Mouse (Mus musculus) liver, embryonic 13.5 days (tissue): ENCODE data around the gene Taar8c. TPM values are rescaled to one million over a fixed set of nuclear protein-coding genes. Genes with fewer than 3 reads are reported as not detected.
"Not testable (repeated sequence)": the region's sequence is repeated elsewhere in the genome, so short reads cannot be mapped to it uniquely, and the experiment has no call there.

ENCODE experiments used
- ATAC-seq: fragments of 200-750 bp; cut with Nextera tagmentation; 2 replicates; pipeline ENCODE4 v1.8.0; 2017; ENCODE audit warnings: low read depth, mild to moderate bottlenecking, moderate number of reproducible peaks, moderate library complexity
- DNase-seq: peaks from one replicate; pipeline ENCODE4 v3.0.0; 2022
- H3K27ac ChIP-seq: fragments of 300-500 bp; sonication (generic); 2 replicates; pipeline ENCODE4 v1.5.1; 2015; ENCODE audit warnings: moderate library complexity, mild to moderate bottlenecking, inconsistent platforms
- H3K27me3 ChIP-seq: fragments of 300-500 bp; sonication (generic); 2 replicates; pipeline ENCODE4 v1.6.1; 2015; ENCODE audit warnings: mild to moderate bottlenecking, inconsistent platforms
- H3K36me3 ChIP-seq: fragments of 300-500 bp; sonication (generic); 2 replicates; pipeline ENCODE4 v1.6.1; 2015; ENCODE audit warnings: mild to moderate bottlenecking, inconsistent platforms
- H3K4me1 ChIP-seq: fragments of 300-500 bp; sonication (generic); replicated peaks from 2 replicates; pipeline ENCODE4 v1.6.1; 2015; ENCODE audit warnings: inconsistent platforms
- H3K4me2 ChIP-seq: fragments of 300-500 bp; sonication (generic); 2 replicates; pipeline ENCODE4 v1.6.1; 2015; ENCODE audit warnings: inconsistent platforms, mild to moderate bottlenecking, moderate library complexity
- H3K4me3 ChIP-seq: fragments of 300-500 bp; sonication (generic); replicated peaks from 2 replicates; pipeline ENCODE4 v1.5.1; 2015; ENCODE audit warnings: mild to moderate bottlenecking, inconsistent platforms
- H3K9ac ChIP-seq: fragments of 300-500 bp; sonication (generic); 2 replicates; pipeline ENCODE4 v1.6.1; 2015; ENCODE audit warnings: mild to moderate bottlenecking, inconsistent platforms
- H3K9me3 ChIP-seq: fragments of 300-500 bp; sonication (generic); replicated peaks from 2 replicates; pipeline ENCODE4 v1.6.1; 2016; ENCODE audit warnings: inconsistent platforms
- WGBS: fragments of 180-500 bp; shearing (Covaris S2); methylation state at CpG from one replicate; pipeline ENCODE4 v1.1.7; 2015; ENCODE audit not compliant: insufficient replicate concordance; 5-methylcytosine and 5-hydroxymethylcytosine counted together
- polyA plus RNA-seq: library from polyadenylated mRNA; unstranded; fragments of >200 nt; fragmentation: Nextera tagmentation; extraction: Ambion mirVana; gene quantifications from 2 replicates; pipeline ENCODE4 v1.2.1, GENCODE M21; 2015

Gene Taar8c
- not detected in 2 replicates for polyA plus RNA-seq

DNA sequence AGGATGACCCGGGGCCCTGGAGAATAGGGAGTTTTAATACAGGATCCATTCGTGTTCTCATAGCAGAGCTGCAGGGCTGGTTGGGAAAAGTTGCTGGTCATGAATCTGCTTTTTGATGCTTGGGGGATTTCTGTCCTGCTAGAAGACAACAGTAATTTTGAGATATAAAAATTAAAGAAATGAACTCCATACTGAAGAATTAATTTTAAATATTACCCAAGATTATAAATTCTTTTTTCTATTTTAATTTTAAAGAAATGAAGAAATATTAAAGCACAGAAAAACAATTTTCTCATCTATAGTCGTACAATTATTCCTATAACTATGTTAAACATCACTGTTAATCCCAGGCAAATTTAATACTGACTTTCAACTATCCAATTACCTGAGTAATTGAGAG lies at the start of gene Taar8c:
Gene Taar8c (minus strand): TSS at position 101 of the 400 bp plus-strand sequence.
- H3K36me3 ChIP-seq, H3K27me3 ChIP-seq, ATAC-seq, H3K4me3 ChIP-seq, H3K27ac ChIP-seq, H3K4me1 ChIP-seq, H3K9me3 ChIP-seq, H3K9ac ChIP-seq, H3K4me2 ChIP-seq, DNase-seq: not testable (repeated sequence)
- WGBS, result 52% methylated on average over 1 of the region's 3 CpGs

GRCm38 (mm10) chr10:24150086-24150485 lies 48.4 kb upstream of the Taar8c start:
- Histone ChIP-seq H3K9ac (peak overlapping the region; percentile 84), H3K4me2 (peak overlapping the region; percentile 81), H3K9me3 (no peaks in the 10 kb centered on the region), H3K36me3 (peaks cover 9% of the 10 kb centered on the region), H3K4me3 (peak overlapping the region; percentile 78), H3K27ac (no peak overlapping the region), H3K4me1 (peaks cover 31% of the 10 kb centered on the region), H3K27me3 (no peaks in the 10 kb centered on the region)
- 37% methylated on average over 7 of the region's 7 CpGs for WGBS
- DNase-seq (no peak), ATAC-seq (no peak)

DNA sequence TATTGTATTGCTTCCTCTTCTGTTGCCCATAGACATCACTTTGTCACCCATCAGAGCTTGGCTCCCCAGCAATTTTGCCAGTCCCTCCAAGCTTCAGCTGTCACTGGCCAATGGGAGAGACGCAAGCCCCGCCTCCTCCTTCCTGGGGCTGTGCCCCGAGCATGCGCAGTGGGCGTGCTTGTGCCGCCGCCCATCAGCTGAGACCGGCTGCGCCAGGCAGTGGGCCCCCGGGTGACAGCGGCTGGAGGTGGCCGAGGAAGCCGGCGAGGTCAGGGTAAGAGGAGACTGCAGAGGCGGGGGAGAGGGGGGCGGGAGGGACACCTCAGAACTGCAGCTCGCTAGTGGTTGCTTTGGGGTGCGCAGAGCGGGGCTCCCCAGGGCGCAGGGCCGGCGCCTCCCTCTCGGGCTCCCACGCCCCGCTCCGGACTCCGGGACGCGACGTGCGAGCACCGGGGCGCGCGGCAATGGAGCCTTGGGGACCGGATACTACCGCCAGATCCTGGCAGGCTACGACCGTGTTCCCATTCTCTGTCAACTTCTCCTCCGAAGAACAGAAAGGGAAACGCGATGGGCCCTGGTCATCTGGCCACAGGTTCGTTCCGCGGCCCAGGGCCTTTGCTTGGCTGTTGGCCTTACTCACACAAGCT lies 47.5 kb upstream of the Taar8c start, which contains the start of gene Stx7:
Gene Stx7 (plus strand): TSS at position 168 of the 647 bp plus-strand sequence.
- no peaks in the 10 kb centered on the region for H3K9me3 ChIP-seq
- H3K36me3 ChIP-seq, result peaks cover 8% of the 10 kb centered on the region; the same call in 1 of the 2 replicates
- no peaks in the 10 kb centered on the region for H3K27me3 ChIP-seq
- peak within 1 kb of the TSS; percentile 79 for H3K27ac ChIP-seq
- H3K4me3 ChIP-seq, result peak within 1 kb of the TSS; percentile 78
- peak within 1 kb of the TSS; percentile 84 for H3K9ac ChIP-seq
- H3K4me1 ChIP-seq, result peaks cover 31% of the 10 kb centered on the region
- peak within 1 kb of the TSS; percentile 81 for H3K4me2 ChIP-seq
- under 1% methylated on average over 42 of the region's 45 CpGs for WGBS
- peak; percentile 92 for DNase-seq
- peak; percentile 98 for ATAC-seq

- Histone ChIP-seq H3K27me3 (no peaks in the 10 kb centered on the region), H3K9me3 (no peaks in the 10 kb centered on the region), H3K4me1 (no peaks in the 10 kb centered on the region), H3K4me2 (no peak overlapping the region), H3K4me3 (no peak overlapping the region), H3K36me3 (no peaks in the 10 kb centered on the region), H3K27ac (no peak overlapping the region), H3K9ac (no peak overlapping the region)
- no peak for DNase-seq
- WGBS, result 37% methylated on average over 3 of the region's 3 CpGs
- no peak for ATAC-seq
Observed at GRCm38 (mm10) chr10:24142735-24143134, 41.0 kb upstream of the Taar8c start.

DNA sequence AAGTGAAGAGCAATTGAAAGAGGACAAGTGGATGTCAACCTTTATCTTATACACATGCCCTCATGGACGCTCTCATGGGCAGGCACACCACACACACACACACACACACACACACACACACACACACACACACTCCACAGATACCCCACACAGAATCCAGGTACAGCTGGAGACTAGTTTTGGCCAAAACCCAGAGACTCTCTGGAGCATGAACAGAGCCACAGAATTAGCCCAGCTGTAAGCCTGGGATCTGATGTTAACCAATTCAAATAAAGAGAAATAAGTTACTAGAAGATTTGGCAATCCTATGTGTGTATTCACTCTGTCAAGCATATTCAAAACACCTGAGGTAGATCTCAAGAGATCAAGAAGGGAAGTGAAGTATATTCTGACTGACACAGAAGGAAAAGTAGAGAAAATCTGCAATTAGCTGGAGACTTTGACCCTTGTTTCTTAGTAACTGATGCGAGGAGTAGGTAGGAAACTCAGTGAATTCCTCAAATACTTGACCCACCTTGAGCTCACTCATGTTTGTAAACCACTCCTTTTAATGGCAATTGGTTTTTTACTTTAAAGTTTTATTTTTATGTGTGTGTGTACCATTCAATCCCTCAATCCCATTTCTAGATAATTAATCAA lies 37.0 kb upstream of the Taar8c start:
- no peaks in the 10 kb centered on the region for H3K9me3 ChIP-seq
- no peak overlapping the region for H3K9ac ChIP-seq
- no peak overlapping the region for H3K27ac ChIP-seq
- 54% methylated on average over 2 of the region's 2 CpGs for WGBS
- no peaks in the 10 kb centered on the region for H3K27me3 ChIP-seq
- DNase-seq (no peak), ATAC-seq (no peak)
- no peak overlapping the region for H3K4me2 ChIP-seq
- no peaks in the 10 kb centered on the region for H3K36me3 ChIP-seq
- peaks cover 18% of the 10 kb centered on the region for H3K4me1 ChIP-seq
- no peak overlapping the region for H3K4me3 ChIP-seq

DNA sequence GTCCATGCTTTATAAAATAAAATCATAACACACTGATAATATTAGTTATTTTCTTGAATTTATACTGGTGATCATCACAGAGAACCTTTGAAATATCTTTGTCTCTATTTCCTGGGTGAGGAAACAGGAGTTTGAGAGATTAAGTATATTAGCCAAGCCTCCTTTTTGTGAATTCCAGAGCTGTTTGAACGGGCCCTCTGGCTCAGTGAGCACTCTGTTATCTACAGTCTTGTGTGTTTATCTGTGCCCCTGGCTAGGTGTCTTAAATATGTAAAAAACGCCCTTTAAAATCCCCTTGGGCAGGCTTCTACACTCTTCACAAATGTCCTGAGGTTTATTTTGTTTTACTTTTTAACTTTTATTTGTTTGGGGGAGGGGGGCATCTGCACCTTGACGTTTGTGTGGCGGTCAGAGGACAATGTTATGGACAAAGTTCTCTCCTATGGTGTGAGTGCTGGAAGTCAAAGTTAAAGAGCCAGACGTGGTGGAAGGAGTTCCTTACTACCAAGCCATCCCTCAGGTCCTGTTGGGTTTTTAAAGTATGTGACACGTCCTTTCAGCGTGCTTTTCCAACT lies 32.4 kb upstream of the Taar8c start:
- no peak for DNase-seq
- Histone ChIP-seq H3K4me2 (no peak overlapping the region), H3K27me3 (no peaks in the 10 kb centered on the region), H3K4me3 (no peak overlapping the region), H3K27ac (peak overlapping the region; percentile 48; the same call in 1 of the 2 replicates), H3K4me1 (peaks cover 35% of the 10 kb centered on the region), H3K9me3 (no peaks in the 10 kb centered on the region), H3K9ac (no peak overlapping the region), H3K36me3 (no peaks in the 10 kb centered on the region)
- 44% methylated on average over 7 of the region's 7 CpGs for WGBS
- peak; percentile 49; the same call in 1 of the 2 replicates for ATAC-seq

GRCm38 (mm10) chr10:24133132-24133531 lies 31.4 kb upstream of the Taar8c start:
- no peak for DNase-seq
- Histone ChIP-seq H3K4me1 (peaks cover 35% of the 10 kb centered on the region), H3K27me3 (no peaks in the 10 kb centered on the region), H3K36me3 (no peaks in the 10 kb centered on the region), H3K9me3 (no peaks in the 10 kb centered on the region), H3K4me3 (no peak overlapping the region), H3K27ac (no peak overlapping the region), H3K9ac (no peak overlapping the region), H3K4me2 (no peak overlapping the region)
- WGBS, result 6% methylated on average over 2 of the region's 2 CpGs
- 0 out of 2 replicates have a peak, but pooled peaks have one; percentile 38 for ATAC-seq

DNA sequence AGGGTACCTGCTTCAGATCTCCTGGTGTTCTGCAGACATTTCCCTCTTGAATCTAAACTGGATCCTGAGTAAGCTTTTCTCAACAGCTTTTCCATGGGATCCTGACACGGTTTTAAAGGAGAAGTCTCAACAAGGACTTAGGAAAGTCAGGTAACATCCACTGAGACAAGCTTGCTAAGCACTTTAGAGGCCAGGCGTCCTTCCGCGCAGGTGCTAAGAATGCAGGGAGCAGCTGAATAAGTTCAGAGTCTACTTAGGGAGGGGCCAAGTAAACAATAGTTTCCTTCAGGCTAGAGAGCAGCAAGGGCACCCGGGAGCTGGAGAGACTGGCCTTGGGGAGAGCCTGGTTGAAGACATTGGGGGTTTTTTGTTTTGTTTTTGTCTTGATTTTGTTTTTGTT lies 30.6 kb upstream of the Taar8c start:
- DNase-seq (no peak), ATAC-seq (0 out of 2 replicates have a peak, but pooled peaks have one; percentile 33)
- no peak overlapping the region for H3K9ac ChIP-seq
- WGBS, result 43% methylated on average over 5 of the region's 5 CpGs
- H3K27ac ChIP-seq, result peak overlapping the region; percentile 32
- H3K4me3 ChIP-seq, result no peak overlapping the region
- H3K27me3 ChIP-seq, result no peaks in the 10 kb centered on the region
- H3K9me3 ChIP-seq, result no peaks in the 10 kb centered on the region
- peak overlapping the region; percentile 51 for H3K4me2 ChIP-seq
- H3K36me3 ChIP-seq, result no peaks in the 10 kb centered on the region
- peaks cover 35% of the 10 kb centered on the region for H3K4me1 ChIP-seq

DNA sequence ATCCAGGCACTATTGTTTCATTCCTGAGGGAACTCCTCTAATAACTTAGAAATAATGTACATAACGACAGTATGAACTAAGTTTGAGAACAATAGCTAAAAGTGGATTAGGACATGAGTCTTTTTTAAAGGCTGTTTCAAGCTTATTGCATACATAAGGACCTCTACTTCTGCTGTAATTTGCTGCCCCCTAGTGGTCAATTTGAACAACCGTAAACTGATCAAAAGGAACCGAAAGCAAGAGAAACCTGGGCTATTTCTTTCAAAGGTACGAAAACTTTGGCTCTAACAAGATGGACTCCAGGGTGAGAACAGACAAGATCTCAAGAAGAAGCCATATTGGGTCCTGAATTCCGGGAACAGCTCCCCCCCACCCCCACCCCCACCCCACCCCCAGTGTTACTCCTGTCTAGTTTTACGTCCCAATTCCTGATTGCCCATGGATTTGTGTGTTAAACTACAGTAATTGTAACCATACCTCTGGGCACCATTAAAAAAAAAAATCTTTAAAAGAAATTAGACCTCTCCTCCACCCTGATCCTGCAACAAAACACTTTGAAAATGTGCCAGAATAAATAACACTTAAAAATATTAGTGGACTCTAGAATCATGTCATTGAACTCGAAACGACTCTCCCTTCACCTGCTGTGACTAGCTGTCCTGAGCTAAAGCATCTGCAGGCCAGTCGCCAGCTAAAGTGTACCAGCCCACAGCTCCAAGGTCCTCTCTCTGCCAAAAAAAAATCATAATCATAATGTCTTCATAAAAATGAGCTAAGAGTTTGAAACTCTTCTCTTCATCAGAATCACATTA lies 29.9 kb upstream of the Taar8c start:
- 23% methylated on average over 9 of the region's 9 CpGs for WGBS
- Histone ChIP-seq H3K4me2 (peak overlapping the region; percentile 51), H3K9me3 (no peaks in the 10 kb centered on the region), H3K4me1 (peaks cover 35% of the 10 kb centered on the region), H3K36me3 (no peaks in the 10 kb centered on the region), H3K27me3 (no peaks in the 10 kb centered on the region), H3K9ac (no peak overlapping the region; the same call in 1 of the 2 replicates), H3K27ac (peak overlapping the region; percentile 32), H3K4me3 (peak overlapping the region; percentile 35)
- ATAC-seq, result peak; percentile 64
- peak; percentile 28 for DNase-seq

GRCm38 (mm10) chr10:24111116-24111778 lies 9.5 kb upstream of the Taar8c start:
- Histone ChIP-seq H3K9me3 (no peaks in the 10 kb centered on the region), H3K27me3 (no peaks in the 10 kb centered on the region), H3K36me3 (no peaks in the 10 kb centered on the region), H3K4me3 (no peak overlapping the region), H3K27ac (no peak overlapping the region), H3K4me2 (no peak overlapping the region), H3K4me1 (peaks cover 15% of the 10 kb centered on the region), H3K9ac (no peak overlapping the region)
- ATAC-seq (no peak), DNase-seq (no peak)
- WGBS, result 30% methylated on average over 6 of the region's 6 CpGs
